Mouse (Mus musculus) granulocyte monocyte progenitor cell, adult 5-6 weeks (primary cell): Measurements from ENCODE around the gene Otos. TPM values are rescaled to one million over a fixed set of nuclear protein-coding genes. Genes with fewer than 3 reads are reported as not detected.

Source experiments
- ATAC-seq: replicated peaks from 2 replicates; pipeline ENCODE4 v1.8.0; 2016; ENCODE audit warnings: mild to moderate bottlenecking, moderate TSS enrichment, inconsistent platforms; ENCODE audit not compliant: poor library complexity, severe bottlenecking
- total RNA-seq, 2 experiments: library from RNA; stranded (forward) in 1 of 2; stranded (reverse) in 1 of 2; fragments of 200-712, 200-1000 nt in 1 of 2; fragments of >200 nt in 1 of 2; fragmentation: Nextera tagmentation in 1 of 2; gene quantifications; 2 replicates each; pipeline ENCODE4 v1.2.3; 2014 to 2017

Gene Otos
- total RNA-seq, 2 experiments from 2014 or later: 7.2 TPM; not detected in 1

DNA sequence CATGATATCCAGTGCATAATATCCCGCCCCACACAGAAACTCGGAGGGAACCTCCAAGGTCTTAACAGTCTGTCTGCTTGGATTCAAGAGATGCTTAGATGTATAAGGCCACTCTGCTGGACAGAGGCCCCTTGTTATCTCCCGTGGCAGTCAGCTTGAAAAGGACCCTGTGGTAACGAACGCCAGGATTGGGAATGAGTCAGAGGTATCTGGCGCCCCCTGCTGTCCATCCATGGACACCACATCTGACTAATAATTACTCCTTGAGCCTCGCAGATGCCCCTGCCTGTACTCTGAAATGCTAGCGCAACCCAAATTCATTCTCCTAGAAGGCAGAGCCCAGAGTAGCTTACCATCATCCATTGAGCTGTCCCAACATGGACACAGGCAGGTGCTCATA is 889 bp downstream of the Otos start:
- peak; percentile 54 for ATAC-seq

DNA sequence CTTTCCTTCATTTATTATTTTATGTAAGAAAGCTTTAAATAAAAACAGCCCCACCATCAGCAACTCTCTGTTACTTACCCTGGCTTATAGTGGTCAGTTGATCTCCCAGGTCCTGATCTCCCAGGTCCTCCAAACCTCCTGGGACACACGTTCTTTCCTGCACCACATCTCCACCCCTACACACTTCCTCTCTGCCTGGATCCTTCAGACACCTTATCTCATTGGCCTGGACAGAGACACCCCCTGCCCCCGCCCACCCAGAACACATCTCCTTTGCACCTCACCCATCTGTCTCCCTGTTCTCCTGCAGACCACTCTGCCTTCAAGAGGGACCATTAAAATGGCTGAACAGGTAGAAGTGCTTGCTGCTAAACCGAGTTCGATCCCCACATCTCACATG is 1.6 kb downstream of the Otos start:
- no peak for ATAC-seq

- ATAC-seq: no peak
Measured at GRCm38 (mm10) chr1:92646601-92647000, 2.0 kb downstream of the Otos start.

- no peak for ATAC-seq
Measured at GRCm38 (mm10) chr1:92646111-92646510, 2.5 kb downstream of the Otos start.

DNA sequence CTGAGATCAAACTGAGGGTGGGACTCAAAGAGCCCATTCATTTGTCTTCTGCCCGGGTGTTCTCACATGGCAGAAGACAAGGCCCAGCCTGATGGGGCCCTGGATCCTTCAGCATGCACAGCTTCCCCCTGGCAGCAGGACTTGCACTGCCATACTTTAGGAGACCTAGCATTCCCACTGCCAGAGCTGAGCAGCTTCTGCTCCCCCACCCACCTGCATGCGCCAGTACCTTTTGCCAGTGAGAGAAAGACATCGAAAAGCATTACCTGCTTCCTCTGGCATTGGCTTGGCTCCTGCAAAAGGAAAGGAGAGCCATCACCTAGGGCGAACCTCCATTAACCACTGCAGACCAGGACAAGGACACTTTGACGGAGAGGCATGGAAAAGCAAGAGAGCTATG is 3.7 kb downstream of the Otos start:
- ATAC-seq: no peak

DNA sequence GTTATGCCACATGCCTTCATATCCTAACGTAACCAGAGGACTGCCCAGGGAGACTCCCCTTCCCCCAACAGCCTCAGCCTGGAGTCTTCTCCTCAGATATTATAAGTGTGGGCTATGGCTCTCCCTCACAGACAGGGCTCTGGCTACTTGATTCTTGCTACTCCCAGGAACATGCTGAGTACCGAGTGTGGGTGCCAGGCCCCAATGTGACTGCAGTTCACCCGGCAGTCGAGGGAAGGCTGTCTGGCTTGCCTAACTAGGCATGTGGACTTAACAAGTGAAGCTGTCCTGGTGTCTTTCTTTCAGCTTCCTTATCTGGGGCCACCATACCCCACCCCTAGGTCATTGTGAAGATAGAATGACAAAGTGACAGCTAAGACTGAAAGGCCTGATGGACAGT is 5.0 kb downstream of the Otos start:
- ATAC-seq: no peak

GRCm38 (mm10) chr1:92641514-92642272 is 6.9 kb downstream of the Otos start, which contains the start of gene Cops9:
TSS of gene Cops9 (minus strand) at chr1:92641985.
- ATAC-seq: peak; percentile 81

DNA sequence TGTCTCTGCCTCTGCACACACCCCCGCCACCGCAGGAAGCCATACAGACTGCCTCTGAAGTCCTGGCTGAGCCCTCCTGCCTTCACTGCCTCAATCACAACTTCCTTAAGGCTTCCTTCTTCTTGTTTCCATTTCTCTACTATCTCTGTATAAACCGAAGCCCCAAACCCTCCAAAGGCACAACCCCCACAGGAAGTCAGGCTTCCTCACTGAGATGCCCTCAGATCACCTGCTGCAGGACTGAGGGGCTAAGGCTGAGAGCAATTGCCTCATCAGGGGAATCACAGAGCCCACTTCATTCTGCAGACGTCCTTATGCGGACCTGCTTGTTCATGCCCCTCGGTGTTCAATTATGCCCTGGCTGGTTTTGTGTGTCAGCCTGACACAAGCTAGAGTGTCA is 8.2 kb downstream of the Otos start:
- peak; percentile 56 for ATAC-seq

GRCm38 (mm10) chr1:92638736-92639135 is 9.9 kb downstream of the Otos start:
- no peak for ATAC-seq

DNA sequence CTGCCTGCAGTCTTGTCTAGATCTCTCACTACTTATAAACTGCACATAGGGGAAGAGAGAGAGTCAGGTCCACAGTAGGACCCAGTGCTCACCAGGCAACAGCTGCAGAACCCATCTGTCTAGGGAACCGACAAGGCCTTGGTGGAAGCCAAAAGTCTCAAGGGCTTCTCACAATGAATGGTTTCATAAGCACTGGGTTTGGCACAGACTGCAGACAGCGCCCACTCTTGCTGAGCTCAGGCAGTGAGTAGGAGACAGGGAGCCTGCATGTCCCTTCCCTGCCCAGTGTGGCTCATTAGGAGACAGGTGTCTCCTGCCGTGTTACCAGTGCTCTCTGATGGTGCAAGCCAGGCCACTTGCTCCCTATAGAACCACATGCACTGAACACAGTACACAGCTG is 10.5 kb downstream of the Otos start:
- no peak for ATAC-seq

DNA sequence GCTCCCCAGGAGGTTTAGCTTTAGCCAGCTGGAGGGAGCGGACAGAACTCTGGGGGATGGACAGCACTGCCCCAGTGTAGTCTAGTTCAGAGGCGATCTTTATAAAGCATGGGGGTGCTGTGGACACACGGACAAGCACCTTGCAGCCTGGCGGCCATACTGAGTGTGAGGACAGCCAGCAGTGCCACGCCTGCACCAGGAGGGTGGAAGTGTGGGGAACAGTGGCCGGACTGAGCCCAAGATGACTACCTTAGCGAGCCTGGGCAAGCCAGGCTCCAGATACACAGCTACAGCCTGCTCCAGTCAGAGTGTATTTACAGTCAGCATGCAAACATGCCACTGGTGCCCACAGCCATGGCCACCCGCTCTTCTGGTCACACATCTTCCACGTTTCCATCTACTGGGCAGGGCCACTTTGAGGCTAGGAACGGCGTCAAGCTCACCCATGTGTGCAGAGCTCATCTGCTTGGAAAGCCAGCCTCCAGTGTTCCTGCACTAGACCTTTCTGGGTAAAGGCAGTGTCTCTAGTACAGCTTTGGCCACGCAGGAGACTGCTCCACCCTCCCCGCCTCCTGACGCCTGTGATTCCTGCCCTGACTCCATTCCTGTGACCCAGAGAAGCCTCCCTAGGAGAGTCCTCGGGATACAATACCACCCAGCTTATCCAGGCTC is 11.0 kb downstream of the Otos start:
- ATAC-seq: no peak

DNA sequence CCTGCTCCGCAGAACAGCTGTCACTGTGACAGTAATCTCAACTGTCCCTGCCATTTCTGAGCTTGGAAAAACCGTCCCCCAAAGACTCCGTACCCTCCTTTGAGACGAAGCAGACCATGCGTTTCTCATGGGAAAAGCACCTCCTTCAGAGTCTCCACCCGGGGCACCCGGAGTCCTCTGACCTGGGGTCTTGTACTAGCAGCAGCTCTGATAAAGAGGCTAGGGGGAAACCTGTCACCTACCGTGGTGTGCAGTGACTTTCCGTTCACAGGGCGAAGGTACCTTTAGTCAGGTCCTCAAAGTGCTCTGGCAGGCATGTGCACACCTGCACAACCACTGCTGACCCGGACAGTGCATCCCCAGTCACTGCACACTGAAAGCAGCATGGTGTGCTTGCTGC is 12.0 kb downstream of the Otos start:
- ATAC-seq: no peak

GRCm38 (mm10) chr1:92636015-92636414 is 12.6 kb downstream of the Otos start:
- no peak for ATAC-seq

DNA sequence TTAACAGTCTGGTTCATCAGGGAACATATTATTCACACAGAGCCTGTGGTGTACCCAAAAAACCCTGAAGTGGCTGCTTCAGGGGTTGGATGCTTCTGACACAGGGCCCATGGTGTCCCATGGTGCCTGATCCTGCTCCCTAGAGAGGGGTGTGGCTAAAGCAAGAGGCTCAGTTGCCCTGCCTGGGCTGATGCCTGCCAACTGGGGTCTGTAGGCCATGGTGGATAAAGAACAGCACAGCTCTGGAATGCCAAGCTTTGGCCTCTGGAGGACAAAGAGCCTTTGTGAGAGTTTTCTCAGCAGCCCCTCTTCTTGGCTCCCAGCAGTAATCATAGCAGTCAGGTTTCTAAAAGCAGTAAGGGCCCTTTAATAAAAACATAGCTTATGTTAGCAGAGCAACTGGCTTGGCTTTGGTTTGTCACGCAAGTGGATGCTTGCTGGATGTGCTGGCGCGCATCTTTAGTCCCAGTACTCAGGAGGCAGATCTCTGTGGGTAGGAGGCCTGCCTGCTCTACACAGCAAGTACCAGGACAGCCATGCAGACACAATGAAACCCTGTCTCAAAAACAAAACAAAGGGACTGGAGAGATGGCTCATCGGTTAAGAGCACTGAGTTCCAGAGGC is 13.6 kb downstream of the Otos start:
- no peak for ATAC-seq

GRCm38 (mm10) chr1:92634569-92634968 is 14.1 kb downstream of the Otos start:
- ATAC-seq: no peak

GRCm38 (mm10) chr1:92633726-92634125 is 14.9 kb downstream of the Otos start:
- ATAC-seq: no peak

GRCm38 (mm10) chr1:92632948-92633347 is 15.7 kb downstream of the Otos start:
- no peak for ATAC-seq

- no peak for ATAC-seq
Measured at GRCm38 (mm10) chr1:92632196-92632595, 16.4 kb downstream of the Otos start.

GRCm38 (mm10) chr1:92628227-92628626 is 20.4 kb downstream of the Otos start:
- peak; percentile 33; the same call in 1 of the 2 replicates for ATAC-seq

DNA sequence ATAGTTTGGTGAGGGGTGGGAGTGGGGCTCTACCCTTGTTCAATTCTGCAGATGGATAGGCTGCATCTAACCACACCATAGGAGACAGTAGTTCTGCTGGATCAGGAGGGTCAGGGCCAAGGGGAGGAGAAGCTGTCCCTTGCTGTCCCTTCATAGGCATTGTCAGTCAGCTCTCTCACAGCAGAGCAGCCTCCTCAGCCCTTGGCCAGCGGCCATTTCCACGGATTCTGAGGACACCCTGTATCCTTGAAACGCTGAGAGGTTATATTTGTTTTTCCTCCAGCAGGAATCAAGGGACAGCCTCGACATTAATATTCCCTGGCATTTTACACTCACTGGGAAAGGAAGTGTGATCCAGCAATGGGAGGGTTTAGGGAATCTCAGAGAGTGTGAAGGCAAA is 30.3 kb downstream of the Otos start:
- ATAC-seq: no peak

DNA sequence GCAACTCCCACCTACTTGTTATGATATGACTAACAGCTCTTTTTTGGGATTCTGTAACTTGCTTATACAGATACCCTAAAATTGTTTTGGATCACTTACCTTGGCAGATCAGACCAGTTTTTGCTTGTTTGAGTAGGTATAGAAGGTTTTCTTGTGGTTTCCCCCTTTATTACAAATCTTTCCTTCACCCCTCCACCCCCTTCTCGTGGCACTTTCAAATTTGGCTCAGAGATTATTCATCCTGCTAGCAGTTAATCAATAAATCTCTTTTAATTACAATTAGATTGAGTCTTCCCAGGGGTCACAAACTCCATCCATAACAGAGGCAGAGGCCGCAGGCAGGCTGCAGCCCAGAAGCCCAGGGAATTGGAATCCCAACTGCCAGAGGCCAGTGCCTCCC is 31.2 kb downstream of the Otos start, which contains the start of gene Olfr12:
Olfr12 (plus strand) TSS at position 301 of the 400 bp plus-strand sequence.
- no peak for ATAC-seq
